Mouse (Mus musculus) bone marrow, adult 2 months (tissue): ENCODE measurements around the gene Stt3b.

ENCODE experiments used
- CTCF ChIP-seq: fragments of 200-500 bp; IDR thresholded peaks from 2 replicates; pipeline ENCODE4 v1.5.1; 2011; ENCODE audit warnings: low read length, control low read depth; ENCODE audit not compliant: control insufficient read depth, insufficient read depth
- POLR2A ChIP-seq: fragments of 200-500 bp; IDR thresholded peaks from 2 replicates; pipeline ENCODE4 v1.6.1; 2011; ENCODE audit warnings: low read depth, mild to moderate bottlenecking, control low read depth, low read length, borderline replicate concordance; ENCODE audit not compliant: control insufficient read depth

GRCm38 (mm10) chr9:115323572-115323971 is 13.4 kb upstream of the Stt3b start:
- no peak for TF ChIP-seq CTCF
- no peak for TF ChIP-seq POLR2A
